Mouse (Mus musculus) MEL (cell line): Measurements from ENCODE around the gene Fgfrl1.

ENCODE experiments used
- CTCF ChIP-seq, 3 experiments: IDR thresholded peaks in 2 of 3; conservative IDR thresholded peaks in 1 of 3; 2 replicates each; pipeline ENCODE4 v1.5.1; 2011 to 2012; ENCODE audit warnings: low read length in 3 of 3, low read depth in 2 of 3, mild to moderate bottlenecking in 2 of 3, improper control_type of control experiment in 1 of 3, inconsistent platforms in 1 of 3, mixed read lengths in 1 of 3, moderate library complexity in 1 of 3; ENCODE audit not compliant: control insufficient read depth in 1 of 3, insufficient read depth in 1 of 3, poor library complexity in 1 of 3, severe bottlenecking in 1 of 3
- POLR2A ChIP-seq, 2 experiments: IDR thresholded peaks; 2 replicates each; pipeline ENCODE4 v1.6.1; 2011 to 2012; ENCODE audit warnings: low read length in 2 of 2, mild to moderate bottlenecking in 2 of 2, control low read depth in 1 of 2, improper control_type of control experiment in 1 of 2, low read depth in 1 of 2, moderate library complexity in 1 of 2; ENCODE audit not compliant: control insufficient read depth in 1 of 2, insufficient read depth in 1 of 2, poor library complexity in 1 of 2
- POLR2AphosphoS2 ChIP-seq: IDR thresholded peaks from 2 replicates; pipeline ENCODE4 v1.6.1; 2011; ENCODE audit warnings: low read length, improper control_type of control experiment
- POLR2AphosphoS5 ChIP-seq: IDR thresholded peaks from 2 replicates; pipeline ENCODE4 v1.6.1; 2012; ENCODE audit warnings: low read depth, borderline replicate concordance, mild to moderate bottlenecking, inconsistent platforms, low read length, moderate library complexity, mixed read lengths
- TCF12 ChIP-seq: IDR thresholded peaks from 2 replicates; pipeline ENCODE4 v1.6.1; 2014; ENCODE audit warnings: low read depth, mild to moderate bottlenecking, inconsistent platforms, low read length, improper control_type of control experiment, moderate library complexity

DNA sequence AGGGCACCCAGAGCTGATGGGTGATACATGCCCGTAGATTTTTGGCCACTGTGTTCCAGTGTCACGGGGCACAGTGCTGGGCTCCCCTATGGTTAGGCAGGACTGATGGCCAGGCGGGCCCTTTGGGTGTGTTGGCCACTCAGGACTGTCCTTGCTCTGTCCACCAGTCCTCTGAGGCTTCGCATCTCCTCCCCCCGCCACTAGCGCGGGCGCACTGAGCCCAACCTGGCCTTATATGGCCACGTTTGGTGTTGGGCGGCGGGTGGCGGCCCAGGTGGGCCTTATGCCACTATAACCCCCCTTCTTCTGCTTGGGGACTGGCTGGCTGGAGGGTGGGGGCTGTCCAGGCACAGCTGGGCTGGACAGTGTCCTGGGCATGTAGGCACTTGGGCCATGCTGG lies 3.7 kb downstream of the Fgfrl1 start:
- TF ChIP-seq POLR2A (IDR thresholded peaks at IDR 0.05; ENCODE audit: control insufficient read depth in 1 of 2, insufficient read depth in 1 of 2, low read depth in 1 of 2, low read length in 2 of 2, poor library complexity in 1 of 2) (no peak), CTCF (IDR thresholded peaks at IDR 0.05 in 2 of 3, conservative IDR thresholded peaks at IDR 0.05 in 1 of 3; ENCODE audit: control insufficient read depth in 1 of 3, insufficient read depth in 1 of 3, low read depth in 2 of 3, low read length in 3 of 3, poor library complexity in 1 of 3, severe bottlenecking in 1 of 3) (no peak), TCF12 (no peak), POLR2AphosphoS2 (no peak), POLR2AphosphoS5 (no peak)
